Mouse (Mus musculus): ENCODE measurements around the gene Cmss1. TPM values are rescaled to one million over a fixed set of nuclear protein-coding genes. Genes with fewer than 3 reads are reported as not detected.
A peak's percentile ranks its signal among the peaks of the same experiment; 100 is the strongest.

Cmss1 gene
- total RNA-seq (2014; rRNA removed) (14.7 and 23.9 TPM in 2 replicates), polyA plus RNA-seq (2015; fragmentation: Nextera tagmentation; extraction: Ambion mirVana) (41.3 and 43.4 TPM in 2 replicates)

DNA sequence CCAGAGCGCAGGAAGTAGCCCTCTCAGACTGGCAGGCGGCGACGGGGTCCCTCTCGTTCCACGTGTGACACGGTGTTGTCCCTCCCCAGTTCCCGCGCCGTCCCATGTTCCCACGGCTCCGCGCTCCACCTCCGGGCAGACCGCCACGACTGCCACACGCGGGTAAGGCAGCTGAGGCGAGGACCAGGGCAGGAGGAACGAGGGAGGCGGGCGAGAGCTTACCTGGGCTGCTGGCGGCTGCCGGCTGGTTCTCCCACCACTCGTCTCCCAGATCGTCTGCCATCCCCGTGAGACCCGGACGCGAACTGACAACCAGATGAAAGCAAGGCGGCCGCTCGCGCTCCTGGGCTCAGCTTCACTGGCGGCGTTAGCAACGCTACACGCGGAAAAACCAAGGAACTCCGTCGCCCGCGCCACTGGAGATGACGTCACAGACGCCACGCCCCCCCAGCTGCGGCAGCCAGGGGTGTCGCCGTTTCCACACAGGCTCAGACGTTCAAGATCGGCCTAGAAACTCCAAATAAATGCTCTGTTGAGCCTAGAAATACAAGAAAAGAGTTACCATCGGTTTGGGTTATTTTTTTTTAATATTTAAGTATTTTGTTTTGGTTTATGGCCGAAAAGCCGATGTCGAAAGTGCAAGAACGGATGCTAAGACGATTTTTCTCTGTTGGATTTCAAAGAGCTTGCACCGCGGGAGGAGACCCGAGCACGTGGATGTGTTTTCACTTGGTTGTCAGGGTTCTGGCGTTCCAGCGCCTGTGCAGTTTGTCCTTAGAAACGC is at the start of gene Cmss1:
TSS of gene Cmss1 (minus strand) at position 421 of the 784 bp plus-strand sequence.
- WGBS = under 1% methylated on average over 64 of the region's 64 CpGs
- Histone ChIP-seq H3K9ac (replicated peaks; ENCODE audit: low read length, poor library complexity, severe bottlenecking) (peak within 1 kb of the TSS; percentile 70), H3K27me3 (ENCODE audit: insufficient read depth, low read length) (no peaks in the 10 kb centered on the region), H3K36me3 (ENCODE audit: insufficient read depth, low read length) (no peaks in the 10 kb centered on the region), H3K4me1 (ENCODE audit: insufficient read depth, low read length) (no peaks in the 10 kb centered on the region), H3K9me3 (ENCODE audit: low read length) (no peaks in the 10 kb centered on the region), H3K27ac (ENCODE audit: low read depth, low read length) (peak within 1 kb of the TSS; percentile 71), H3K4me2 (ENCODE audit: low read depth, low read length, poor library complexity, severe bottlenecking) (peak within 1 kb of the TSS; percentile 86), H3K4me3 (ENCODE audit: low read depth, low read length) (peak within 1 kb of the TSS; percentile 91)
- TF ChIP-seq CTCF (IDR thresholded peaks at IDR 0.05) = no peak
- ATAC-seq (ENCODE audit: low FRiP score) = peak; percentile 96
- DNase-seq (ENCODE audit: low spot score) = peak; percentile 88

DNA sequence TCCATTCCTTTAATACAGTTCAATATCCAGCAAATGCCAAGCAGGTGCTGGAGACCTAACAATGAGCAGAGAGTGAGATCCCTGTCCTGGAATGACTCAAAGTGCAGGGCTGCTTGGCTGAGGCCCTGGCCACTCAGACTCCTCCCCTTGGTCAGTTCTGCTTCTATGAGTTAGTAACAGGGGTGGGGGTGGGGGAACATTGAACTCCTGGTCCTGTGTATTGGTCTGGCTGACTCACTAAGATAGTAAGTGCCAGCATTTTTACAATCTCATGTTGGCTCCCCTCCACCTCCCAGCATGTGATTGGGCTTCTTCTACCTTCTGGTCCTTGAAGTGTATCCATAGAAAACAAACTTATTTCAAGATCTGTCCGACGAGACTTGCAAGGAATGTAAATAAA is 43.2 kb upstream of the Cmss1 start:
- H3K27me3 ChIP-seq (ENCODE audit: insufficient read depth, low read length) = no peaks in the 10 kb centered on the region
- no peak overlapping the region for H3K4me2 ChIP-seq (ENCODE audit: low read depth, low read length, poor library complexity, severe bottlenecking)
- H3K9me3 ChIP-seq (ENCODE audit: low read length) = no peaks in the 10 kb centered on the region
- H3K4me1 ChIP-seq (ENCODE audit: insufficient read depth, low read length) = no peaks in the 10 kb centered on the region
- H3K4me3 ChIP-seq (ENCODE audit: low read depth, low read length) = no peak overlapping the region
- H3K9ac ChIP-seq (replicated peaks; ENCODE audit: low read length, poor library complexity, severe bottlenecking) = no peak overlapping the region
- no peak overlapping the region for H3K27ac ChIP-seq (ENCODE audit: low read depth, low read length)
- WGBS = 77% methylated on average over 2 of the region's 2 CpGs
- ATAC-seq (ENCODE audit: low FRiP score) = no peak
- no peak for DNase-seq (ENCODE audit: low spot score)
- no peak for TF ChIP-seq CTCF (IDR thresholded peaks at IDR 0.05)
- no peaks in the 10 kb centered on the region for H3K36me3 ChIP-seq (ENCODE audit: insufficient read depth, low read length)

DNA sequence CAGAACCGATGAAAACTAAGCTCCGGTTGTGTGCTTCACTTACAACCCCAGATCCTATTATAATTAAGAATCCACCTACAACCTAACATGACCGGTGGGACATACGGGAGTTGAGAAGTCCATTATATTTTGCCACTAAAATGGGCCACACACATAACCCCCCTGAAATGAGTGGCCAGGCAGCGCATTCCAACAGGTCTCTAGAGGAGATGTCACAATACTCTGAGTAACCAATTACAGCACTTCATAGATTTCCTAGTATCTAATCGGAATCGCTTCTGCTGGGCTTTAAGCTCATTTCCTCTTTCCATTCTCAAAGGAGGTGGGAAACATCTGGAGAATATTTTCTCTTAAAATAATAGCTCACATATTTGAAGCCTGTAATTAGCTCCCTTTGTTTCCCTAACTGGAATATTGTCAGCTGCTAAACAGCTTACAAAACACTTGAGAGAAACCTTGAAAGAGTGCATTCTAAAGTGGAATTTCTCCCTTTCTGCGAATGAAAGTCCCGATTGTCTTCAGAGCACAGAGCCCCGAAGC is 34.8 kb upstream of the Cmss1 start:
- ATAC-seq (ENCODE audit: low FRiP score) (no peak), DNase-seq (ENCODE audit: low spot score) (no peak)
- no peak overlapping the region for H3K9ac ChIP-seq (replicated peaks; ENCODE audit: low read length, poor library complexity, severe bottlenecking)
- H3K27ac ChIP-seq (ENCODE audit: low read depth, low read length) = no peak overlapping the region
- H3K4me1 ChIP-seq (ENCODE audit: insufficient read depth, low read length) = no peaks in the 10 kb centered on the region
- H3K27me3 ChIP-seq (ENCODE audit: insufficient read depth, low read length) = no peaks in the 10 kb centered on the region
- no peaks in the 10 kb centered on the region for H3K36me3 ChIP-seq (ENCODE audit: insufficient read depth, low read length)
- no peak overlapping the region for H3K4me3 ChIP-seq (ENCODE audit: low read depth, low read length)
- TF ChIP-seq CTCF (IDR thresholded peaks at IDR 0.05) = no peak
- H3K4me2 ChIP-seq (ENCODE audit: low read depth, low read length, poor library complexity, severe bottlenecking) = no peak overlapping the region
- WGBS = 78% methylated on average over 10 of the region's 10 CpGs
- no peaks in the 10 kb centered on the region for H3K9me3 ChIP-seq (ENCODE audit: low read length)

DNA sequence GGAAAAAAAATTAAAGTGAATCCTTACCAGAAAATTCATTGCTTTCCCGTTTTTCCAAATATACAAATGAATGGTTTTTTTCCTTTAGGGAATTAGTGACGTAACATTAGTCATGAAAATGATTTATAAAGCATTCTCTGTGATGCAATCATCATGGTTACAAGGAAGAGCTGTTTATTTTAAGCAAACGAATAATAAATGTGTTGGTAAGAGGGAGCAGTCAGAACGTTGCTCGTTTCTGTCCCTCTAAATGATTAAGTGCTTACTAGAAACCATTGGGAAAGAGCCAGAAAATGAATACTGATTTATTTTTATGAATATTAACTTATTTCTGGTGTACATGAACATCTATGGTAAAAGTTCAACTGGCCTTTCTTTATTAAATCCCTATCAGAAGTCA is 28.1 kb upstream of the Cmss1 start:
- H3K27ac ChIP-seq (ENCODE audit: low read depth, low read length) = no peak overlapping the region
- no peak overlapping the region for H3K9ac ChIP-seq (replicated peaks; ENCODE audit: low read length, poor library complexity, severe bottlenecking)
- H3K9me3 ChIP-seq (ENCODE audit: low read length) = no peaks in the 10 kb centered on the region
- no peaks in the 10 kb centered on the region for H3K4me1 ChIP-seq (ENCODE audit: insufficient read depth, low read length)
- no peaks in the 10 kb centered on the region for H3K27me3 ChIP-seq (ENCODE audit: insufficient read depth, low read length)
- no peaks in the 10 kb centered on the region for H3K36me3 ChIP-seq (ENCODE audit: insufficient read depth, low read length)
- no peak overlapping the region for H3K4me2 ChIP-seq (ENCODE audit: low read depth, low read length, poor library complexity, severe bottlenecking)
- DNase-seq (ENCODE audit: low spot score) = no peak
- no peak for ATAC-seq (ENCODE audit: low FRiP score)
- H3K4me3 ChIP-seq (ENCODE audit: low read depth, low read length) = no peak overlapping the region
- 77% methylated on average over 5 of the region's 5 CpGs for WGBS
- TF ChIP-seq CTCF (IDR thresholded peaks at IDR 0.05) = no peak

DNA sequence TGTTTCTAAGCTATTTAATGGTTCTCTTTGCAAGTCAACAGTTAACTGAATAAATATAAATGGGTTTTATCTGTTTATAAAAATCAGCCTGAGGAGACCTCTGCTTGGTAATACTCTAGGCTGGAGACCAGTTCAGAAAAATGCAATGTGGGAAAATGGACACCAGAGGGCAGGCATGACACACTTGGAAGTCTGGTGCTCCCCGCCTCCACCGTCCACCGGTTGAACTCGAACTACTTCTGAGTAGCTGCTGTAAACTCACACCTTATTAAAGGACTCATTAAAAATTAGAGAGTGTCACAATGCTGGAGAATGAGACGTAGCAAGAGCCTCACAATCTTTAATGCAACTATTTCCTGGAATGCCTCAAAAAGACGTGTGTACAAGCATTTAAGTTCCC is 27.5 kb upstream of the Cmss1 start:
- DNase-seq (ENCODE audit: low spot score) (peak; percentile 81), ATAC-seq (ENCODE audit: low FRiP score) (peak; percentile 70; the same call in 1 of the 2 replicates)
- peak; percentile 89 for TF ChIP-seq CTCF (IDR thresholded peaks at IDR 0.05)
- 11% methylated on average over 6 of the region's 6 CpGs for WGBS
- Histone ChIP-seq H3K4me3 (ENCODE audit: low read depth, low read length) (no peak overlapping the region), H3K9ac (replicated peaks; ENCODE audit: low read length, poor library complexity, severe bottlenecking) (no peak overlapping the region), H3K27ac (ENCODE audit: low read depth, low read length) (no peak overlapping the region), H3K4me1 (ENCODE audit: insufficient read depth, low read length) (no peaks in the 10 kb centered on the region), H3K27me3 (ENCODE audit: insufficient read depth, low read length) (no peaks in the 10 kb centered on the region), H3K36me3 (ENCODE audit: insufficient read depth, low read length) (no peaks in the 10 kb centered on the region), H3K9me3 (ENCODE audit: low read length) (no peaks in the 10 kb centered on the region), H3K4me2 (ENCODE audit: low read depth, low read length, poor library complexity, severe bottlenecking) (no peak overlapping the region)

DNA sequence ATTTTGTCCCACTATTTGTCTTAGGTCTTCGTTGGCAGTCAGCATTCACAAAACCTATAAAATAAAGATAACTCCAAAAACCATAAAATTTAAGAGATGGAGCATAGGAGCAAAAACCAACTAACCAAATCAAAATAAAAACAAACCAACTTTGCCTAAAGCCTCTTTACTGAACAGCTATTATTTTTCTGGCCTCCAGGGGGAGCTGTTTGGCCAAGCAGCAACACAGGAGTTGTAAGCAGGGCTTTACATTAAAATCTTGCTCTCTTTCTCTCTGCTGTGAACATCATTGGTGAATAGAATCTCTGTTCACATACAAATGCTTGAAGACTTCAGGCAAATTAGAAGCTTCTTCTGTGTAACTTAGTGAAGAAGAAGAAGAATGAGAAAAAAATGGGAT is 5.1 kb upstream of the Cmss1 start:
- Histone ChIP-seq H3K4me3 (ENCODE audit: low read depth, low read length) (no peak overlapping the region), H3K27ac (ENCODE audit: low read depth, low read length) (no peak overlapping the region), H3K36me3 (ENCODE audit: insufficient read depth, low read length) (no peaks in the 10 kb centered on the region), H3K4me2 (ENCODE audit: low read depth, low read length, poor library complexity, severe bottlenecking) (no peak overlapping the region), H3K9ac (replicated peaks; ENCODE audit: low read length, poor library complexity, severe bottlenecking) (no peak overlapping the region), H3K27me3 (ENCODE audit: insufficient read depth, low read length) (no peaks in the 10 kb centered on the region), H3K9me3 (ENCODE audit: low read length) (no peaks in the 10 kb centered on the region), H3K4me1 (ENCODE audit: insufficient read depth, low read length) (no peaks in the 10 kb centered on the region)
- TF ChIP-seq CTCF (IDR thresholded peaks at IDR 0.05) = peak; percentile 89
- WGBS = 0% methylated on average over 1 of the region's 1 CpGs
- peak; percentile 39 for DNase-seq (ENCODE audit: low spot score)
- no peak for ATAC-seq (ENCODE audit: low FRiP score)

All from midbrain, postnatal 0 days (tissue).